Mouse (Mus musculus) limb, embryonic 12.5 days (tissue): Measurements from ENCODE around the gene Endou. TPM values are rescaled to one million over a fixed set of nuclear protein-coding genes. Genes with fewer than 3 reads are reported as not detected.

Source experiments
- ATAC-seq: fragments of 200-750 bp; cut with Nextera tagmentation; 2 replicates; pipeline ENCODE4 v1.8.0; 2017; ENCODE audit warnings: low read depth, moderate TSS enrichment; ENCODE audit not compliant: insufficient number of reproducible peaks, insufficient read depth, low FRiP score, low TSS enrichment
- H3K27ac ChIP-seq: fragments of 300-500 bp; sonication (generic); 2 replicates; pipeline ENCODE4 v1.5.1; 2016; ENCODE audit warnings: mild to moderate bottlenecking, moderate library complexity
- H3K27me3 ChIP-seq: fragments of 300-500 bp; sonication (generic); 2 replicates; pipeline ENCODE4 v1.6.1; 2016; ENCODE audit warnings: mild to moderate bottlenecking, moderate library complexity
- H3K36me3 ChIP-seq: fragments of 300-500 bp; sonication (generic); 2 replicates; pipeline ENCODE4 v1.6.1; 2016; ENCODE audit warnings: mild to moderate bottlenecking, moderate library complexity
- H3K4me1 ChIP-seq: fragments of 300-500 bp; sonication (generic); replicated peaks from 2 replicates; pipeline ENCODE4 v1.6.1; 2016
- H3K4me2 ChIP-seq: fragments of 300-500 bp; sonication (generic); 2 replicates; pipeline ENCODE4 v1.6.1; 2016; ENCODE audit warnings: mild to moderate bottlenecking, moderate library complexity
- H3K4me3 ChIP-seq: fragments of 300-500 bp; sonication (generic); replicated peaks from 2 replicates; pipeline ENCODE4 v1.5.1; 2016; ENCODE audit warnings: mild to moderate bottlenecking
- H3K9ac ChIP-seq: fragments of 300-500 bp; sonication (generic); replicated peaks from 2 replicates; pipeline ENCODE4 v1.6.1; 2016; ENCODE audit warnings: mild to moderate bottlenecking, moderate library complexity
- H3K9me3 ChIP-seq: fragments of 300-500 bp; sonication (generic); 2 replicates; pipeline ENCODE4 v1.6.1; 2016; ENCODE audit warnings: mild to moderate bottlenecking, moderate library complexity
- WGBS: fragments of 180-500 bp; shearing (Covaris S2); methylation state at CpG from one replicate; pipeline ENCODE4 v1.1.7; 2016; 5-methylcytosine and 5-hydroxymethylcytosine counted together
- polyA plus RNA-seq: library from polyadenylated mRNA; unstranded; fragments of >200 nt; fragmentation: Nextera tagmentation; extraction: Ambion mirVana; gene quantifications from 2 replicates; pipeline ENCODE4 v1.2.1, GENCODE M21; 2016

The Endou gene
- polyA plus RNA-seq, 1 experiment from 2014 or later, result 0.14 TPM

- no peak overlapping the region for H3K27ac ChIP-seq
- no peak for ATAC-seq
Observed at GRCm38 (mm10) chr15:97743961-97744525, 12.9 kb upstream of the Endou start.

DNA sequence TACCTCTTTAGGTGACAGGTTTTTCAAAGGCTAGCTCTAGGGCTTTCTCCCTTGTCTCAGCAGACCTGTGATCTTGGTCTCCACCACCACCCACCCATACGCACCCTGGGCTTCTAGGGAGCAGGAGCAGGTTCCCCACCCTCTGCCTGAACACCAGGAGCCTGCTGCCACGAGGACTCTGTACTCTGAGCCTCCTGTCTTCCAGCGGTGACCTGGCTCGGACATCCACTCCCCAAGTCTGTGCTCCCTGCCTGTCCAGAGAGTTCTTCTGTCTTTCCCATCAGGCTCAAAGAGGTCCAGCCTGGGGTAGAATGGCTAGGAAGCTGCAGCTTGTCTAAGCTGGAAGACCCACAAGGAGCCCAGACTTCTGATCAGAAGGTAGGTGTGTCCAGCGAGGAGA is 12.1 kb upstream of the Endou start:
- H3K27ac ChIP-seq, result no peak overlapping the region
- H3K27me3 ChIP-seq, result no peaks in the 10 kb centered on the region; the same call in 1 of the 2 replicates
- H3K4me2 ChIP-seq, result no peak overlapping the region
- H3K4me1 ChIP-seq, result peaks cover 14% of the 10 kb centered on the region
- H3K36me3 ChIP-seq, result no peaks in the 10 kb centered on the region
- no peak overlapping the region for H3K4me3 ChIP-seq
- H3K9ac ChIP-seq, result no peak overlapping the region
- WGBS, result 83% methylated on average over 5 of the region's 5 CpGs
- no peak for ATAC-seq
- no peaks in the 10 kb centered on the region for H3K9me3 ChIP-seq

More at GRCm38 (mm10) chr15:97743961-97744525, 12.9 kb upstream of the Endou start:
- 0 out of 2 replicates have a peak overlapping the region, but pooled peaks have one; percentile 37 for H3K9ac ChIP-seq
- WGBS, result 69% methylated on average over 12 of the region's 12 CpGs
- no peak overlapping the region for H3K4me2 ChIP-seq
- H3K4me1 ChIP-seq, result peaks cover 14% of the 10 kb centered on the region
- H3K4me3 ChIP-seq, result no peak overlapping the region
- H3K9me3 ChIP-seq, result no peaks in the 10 kb centered on the region
- no peaks in the 10 kb centered on the region for H3K36me3 ChIP-seq
- H3K27me3 ChIP-seq, result no peaks in the 10 kb centered on the region; the same call in 1 of the 2 replicates

DNA sequence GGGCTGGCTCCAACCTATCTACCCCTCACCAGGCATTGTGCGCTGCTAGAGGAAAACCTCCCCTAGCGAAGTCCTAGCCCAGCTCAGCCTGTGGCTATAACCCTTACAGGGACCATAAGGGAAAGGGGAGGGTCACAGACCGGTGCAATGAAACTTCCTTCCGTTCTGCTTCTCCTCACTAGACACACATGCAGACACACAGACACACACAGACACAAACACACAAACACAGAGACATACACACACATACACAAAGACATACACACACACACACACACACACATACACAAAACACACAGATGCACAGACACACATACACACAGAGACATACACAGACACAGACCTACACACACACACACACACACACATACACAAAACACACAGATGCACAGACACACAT is 11.5 kb upstream of the Endou start:
- Histone ChIP-seq H3K4me1 (peaks cover 14% of the 10 kb centered on the region), H3K9ac (no peak overlapping the region), H3K27ac (no peak overlapping the region), H3K27me3 (no peaks in the 10 kb centered on the region; the same call in 1 of the 2 replicates), H3K36me3 (no peaks in the 10 kb centered on the region), H3K9me3 (0 out of 2 replicates have a peak, but pooled peaks cover under 1% of the 10 kb centered on the region), H3K4me3 (no peak overlapping the region), H3K4me2 (no peak overlapping the region)
- WGBS, result 64% methylated on average over 4 of the region's 4 CpGs
- no peak for ATAC-seq

- Histone ChIP-seq H3K4me2 (no peak overlapping the region), H3K9me3 (0 out of 2 replicates have a peak, but pooled peaks cover 3% of the 10 kb centered on the region), H3K4me3 (no peak overlapping the region), H3K27me3 (no peaks in the 10 kb centered on the region; the same call in 1 of the 2 replicates), H3K27ac (no peak overlapping the region), H3K9ac (no peak overlapping the region), H3K4me1 (peaks cover 14% of the 10 kb centered on the region), H3K36me3 (no peaks in the 10 kb centered on the region)
- no peak for ATAC-seq
- 58% methylated on average over 7 of the region's 7 CpGs for WGBS
Observed at GRCm38 (mm10) chr15:97742074-97742473, 10.9 kb upstream of the Endou start.

GRCm38 (mm10) chr15:97741662-97742061 is 10.5 kb upstream of the Endou start:
- Histone ChIP-seq H3K9ac (no peak overlapping the region), H3K27me3 (no peaks in the 10 kb centered on the region; the same call in 1 of the 2 replicates), H3K9me3 (0 out of 2 replicates have a peak, but pooled peaks cover 3% of the 10 kb centered on the region), H3K27ac (no peak overlapping the region), H3K4me3 (no peak overlapping the region), H3K4me2 (no peak overlapping the region), H3K4me1 (peaks cover 14% of the 10 kb centered on the region), H3K36me3 (no peaks in the 10 kb centered on the region)
- WGBS, result 71% methylated on average over 12 of the region's 12 CpGs
- no peak for ATAC-seq

- H3K9me3 ChIP-seq, result 0 out of 2 replicates have a peak, but pooled peaks cover 3% of the 10 kb centered on the region
- no peaks in the 10 kb centered on the region; the same call in 1 of the 2 replicates for H3K27me3 ChIP-seq
- H3K9ac ChIP-seq, result no peak overlapping the region
- 83% methylated on average over 9 of the region's 9 CpGs for WGBS
- H3K27ac ChIP-seq, result no peak overlapping the region
- no peaks in the 10 kb centered on the region for H3K36me3 ChIP-seq
- H3K4me1 ChIP-seq, result peaks cover 10% of the 10 kb centered on the region
- no peak overlapping the region for H3K4me2 ChIP-seq
- no peak for ATAC-seq
- H3K4me3 ChIP-seq, result no peak overlapping the region
Observed at GRCm38 (mm10) chr15:97740283-97740732, 9.2 kb upstream of the Endou start.

- Histone ChIP-seq H3K27me3 (no peaks in the 10 kb centered on the region; the same call in 1 of the 2 replicates), H3K9ac (no peak overlapping the region), H3K36me3 (no peaks in the 10 kb centered on the region), H3K27ac (no peak overlapping the region), H3K9me3 (0 out of 2 replicates have a peak, but pooled peaks cover 3% of the 10 kb centered on the region), H3K4me1 (no peaks in the 10 kb centered on the region; the same call in 1 of the 2 replicates), H3K4me2 (no peak overlapping the region), H3K4me3 (no peak overlapping the region)
- whole genome bisulfite sequencing, result 90% methylated on average over 7 of the region's 7 CpGs
- ATAC-seq, result no peak
Observed at GRCm38 (mm10) chr15:97738923-97739322, 7.8 kb upstream of the Endou start.

DNA sequence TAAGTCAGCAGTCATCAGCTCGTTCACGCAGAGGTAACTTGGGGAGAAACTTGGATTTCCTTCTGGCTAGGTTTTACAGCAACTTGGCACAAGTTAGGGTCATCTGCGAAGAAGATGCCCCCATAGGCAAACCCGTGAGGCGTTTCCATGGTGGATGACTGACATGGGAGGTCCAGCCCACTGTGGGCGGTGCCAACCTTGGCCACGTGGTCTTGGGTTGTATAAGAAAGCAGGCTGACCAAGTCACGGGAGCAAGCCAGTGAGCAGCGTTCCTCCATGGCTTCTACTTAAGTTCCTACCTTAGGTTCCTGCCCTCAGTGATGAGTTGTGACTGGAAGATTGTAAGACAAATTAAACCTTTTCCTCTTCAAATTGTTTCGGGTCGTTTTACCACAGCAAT is 849 bp upstream of the Endou start:
- 85% methylated on average over 11 of the region's 11 CpGs for WGBS
- no peaks in the 10 kb centered on the region for H3K9me3 ChIP-seq
- no peak for ATAC-seq
- H3K4me1 ChIP-seq, result peaks cover 2% of the 10 kb centered on the region; the same call in 1 of the 2 replicates
- H3K36me3 ChIP-seq, result no peaks in the 10 kb centered on the region
- no peak overlapping the region for H3K9ac ChIP-seq
- H3K4me3 ChIP-seq, result no peak overlapping the region
- no peak overlapping the region for H3K4me2 ChIP-seq
- H3K27me3 ChIP-seq, result no peaks in the 10 kb centered on the region
- no peak overlapping the region for H3K27ac ChIP-seq

GRCm38 (mm10) chr15:97730365-97730764 is 774 bp downstream of the Endou start:
- Histone ChIP-seq H3K9me3 (no peaks in the 10 kb centered on the region), H3K36me3 (no peaks in the 10 kb centered on the region), H3K9ac (no peak overlapping the region), H3K4me3 (no peak overlapping the region), H3K4me2 (no peak overlapping the region), H3K27ac (no peak overlapping the region), H3K4me1 (peaks cover 2% of the 10 kb centered on the region; the same call in 1 of the 2 replicates), H3K27me3 (no peaks in the 10 kb centered on the region)
- no peak for ATAC-seq
- 57% methylated on average over 6 of the region's 6 CpGs for WGBS

DNA sequence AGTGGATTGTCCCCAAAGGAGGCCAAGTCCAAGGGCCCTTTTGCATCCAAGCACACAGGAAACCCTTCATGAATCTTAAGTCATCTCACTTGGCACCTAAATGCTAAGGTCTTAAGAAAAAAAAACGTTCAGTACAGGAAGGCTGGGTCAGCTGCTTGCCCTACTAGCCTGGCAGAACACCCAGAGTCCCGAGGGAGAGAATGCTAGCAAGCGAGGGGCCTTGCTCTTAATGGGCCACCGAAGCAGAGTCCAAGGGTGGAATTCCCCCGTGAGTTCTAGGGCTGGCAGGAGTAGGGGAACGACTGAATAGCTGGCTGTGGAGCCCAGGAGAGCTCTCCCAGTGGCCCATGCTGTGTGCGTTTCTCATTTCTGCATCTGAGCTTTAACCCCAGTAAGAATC is 2.3 kb downstream of the Endou start:
- Histone ChIP-seq H3K4me3 (no peak overlapping the region), H3K9ac (no peak overlapping the region), H3K4me1 (peaks cover 2% of the 10 kb centered on the region; the same call in 1 of the 2 replicates), H3K27me3 (no peaks in the 10 kb centered on the region), H3K27ac (no peak overlapping the region), H3K4me2 (no peak overlapping the region), H3K36me3 (no peaks in the 10 kb centered on the region), H3K9me3 (no peaks in the 10 kb centered on the region)
- WGBS, result 70% methylated on average over 7 of the region's 7 CpGs
- no peak for ATAC-seq

- H3K27ac ChIP-seq, result no peak overlapping the region
- H3K9ac ChIP-seq, result no peak overlapping the region
- H3K4me3 ChIP-seq, result no peak overlapping the region
- H3K27me3 ChIP-seq, result no peaks in the 10 kb centered on the region
- H3K36me3 ChIP-seq, result no peaks in the 10 kb centered on the region
- no peak overlapping the region for H3K4me2 ChIP-seq
- no peaks in the 10 kb centered on the region for H3K9me3 ChIP-seq
- WGBS, result 87% methylated on average over 11 of the region's 11 CpGs
- no peak for ATAC-seq
- peaks cover 2% of the 10 kb centered on the region; the same call in 1 of the 2 replicates for H3K4me1 ChIP-seq
Observed at GRCm38 (mm10) chr15:97728394-97728793, 2.7 kb downstream of the Endou start.
